In the genomic region with DNA sequence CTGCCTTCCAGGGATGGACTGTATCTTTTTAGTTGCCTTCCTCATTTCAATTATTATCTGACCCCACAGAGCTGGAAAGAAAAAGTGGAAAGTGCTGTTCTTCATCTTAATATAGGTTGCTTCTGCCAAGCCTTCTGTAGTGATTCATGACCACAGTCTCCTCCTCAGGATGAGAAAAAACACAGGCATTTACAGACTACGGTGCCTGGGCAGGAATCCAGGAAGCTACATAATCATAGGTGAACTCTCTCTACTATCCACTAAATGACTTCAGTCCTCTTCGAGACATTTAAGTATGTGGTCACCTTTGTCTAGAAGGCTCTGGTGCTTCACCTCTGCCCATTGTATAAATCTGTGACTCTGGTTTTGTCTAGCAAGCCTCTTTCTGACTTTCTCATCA, we compare ENCODE assay signal across 31 mouse cellular contexts.
"Had no signal": no experiment of that assay in that cellular context is flagged by ENCODE, and none has a peak within 500 bp of the region (broad histone marks: within the 10 kb centered on the region; RNA-seq: fewer than 3 reads in every experiment).

No protein-coding gene starts in this region.

- H3K9me3 ChIP-seq: limb, embryonic 10.5 days; limb, embryonic 12.5 days; limb, embryonic 13.5 days; limb, embryonic 15.5 days; liver, embryonic 12.5 days; liver, embryonic 13.5 days; liver, embryonic 15.5 days; lung, embryonic 15.5 days; megakaryocyte, embryonic 14.5 days; midbrain, embryonic 10.5 days; midbrain, embryonic 12.5 days; midbrain, embryonic 13.5 days; midbrain, embryonic 15.5 days had no signal

- DNase-seq: liver; liver, embryonic 13.5 days; liver, postnatal 0 days; lung, adult 18-20 months; lung, adult 2 months; lung, embryonic 14.5 days; lung, postnatal 10 days; lung, postnatal 14 days; lung, postnatal 36 days; lung, postnatal 4 days; midbrain, embryonic 14.5 days had no signal

- H3K9ac ChIP-seq: limb, embryonic 12.5 days; limb, embryonic 13.5 days; limb, embryonic 15.5 days; liver, embryonic 12.5 days; liver, embryonic 13.5 days; liver, embryonic 14.5 days; liver, embryonic 15.5 days; liver, postnatal 0 days; lung, embryonic 14.5 days; lung, embryonic 15.5 days; midbrain, embryonic 12.5 days; midbrain, embryonic 13.5 days; midbrain, embryonic 15.5 days had no signal

- H3K36me3 ChIP-seq: limb, embryonic 10.5 days; limb, embryonic 12.5 days; limb, embryonic 13.5 days; limb, embryonic 15.5 days; liver, embryonic 12.5 days; liver, embryonic 13.5 days; liver, embryonic 15.5 days; lung, embryonic 15.5 days; midbrain, embryonic 10.5 days; midbrain, embryonic 12.5 days; midbrain, embryonic 13.5 days; midbrain, embryonic 15.5 days had no signal

- H3K27me3 ChIP-seq: limb, embryonic 12.5 days; limb, embryonic 13.5 days; limb, embryonic 15.5 days; liver, embryonic 12.5 days; liver, embryonic 13.5 days; liver, embryonic 15.5 days; lung, embryonic 15.5 days; megakaryocyte, embryonic 14.5 days; midbrain, embryonic 12.5 days; midbrain, embryonic 13.5 days; midbrain, embryonic 15.5 days had no signal

- H3K4me1 ChIP-seq: limb, embryonic 10.5 days; limb, embryonic 12.5 days; limb, embryonic 13.5 days; limb, embryonic 15.5 days; liver, embryonic 12.5 days; liver, embryonic 13.5 days; liver, embryonic 15.5 days; lung, embryonic 15.5 days; megakaryocyte, embryonic 14.5 days; midbrain, embryonic 10.5 days; midbrain, embryonic 12.5 days; midbrain, embryonic 13.5 days; midbrain, embryonic 15.5 days had no signal

- H3K4me2 ChIP-seq: limb, embryonic 12.5 days; limb, embryonic 13.5 days; limb, embryonic 15.5 days; liver, embryonic 11.5 days; liver, embryonic 12.5 days; liver, embryonic 13.5 days; liver, embryonic 15.5 days; lung, embryonic 14.5 days; lung, embryonic 15.5 days; midbrain, embryonic 11.5 days; midbrain, embryonic 12.5 days; midbrain, embryonic 13.5 days; midbrain, embryonic 15.5 days had no signal

- H3K27ac ChIP-seq: left cerebral cortex, adult 2 months; limb, embryonic 10.5 days; limb, embryonic 12.5 days; limb, embryonic 13.5 days; limb, embryonic 15.5 days; liver, embryonic 12.5 days; liver, embryonic 13.5 days; liver, embryonic 14.5 days; liver, embryonic 15.5 days; lung, embryonic 15.5 days; macrophage; midbrain, embryonic 10.5 days; midbrain, embryonic 12.5 days; midbrain, embryonic 13.5 days; midbrain, embryonic 15.5 days had no signal

- H3K4me3 ChIP-seq: left cerebral cortex, adult 2 months; limb, embryonic 10.5 days; limb, embryonic 12.5 days; limb, embryonic 13.5 days; limb, embryonic 15.5 days; liver, embryonic 12.5 days; liver, embryonic 13.5 days; liver, embryonic 15.5 days; lung, embryonic 15.5 days; megakaryocyte, embryonic 14.5 days; midbrain, embryonic 10.5 days; midbrain, embryonic 12.5 days; midbrain, embryonic 13.5 days; midbrain, embryonic 15.5 days; myocyte had no signal

- ATAC-seq: liver, embryonic 12.5 days; liver, postnatal 0 days; lung, postnatal 0 days; midbrain, embryonic 13.5 days; midbrain, embryonic 15.5 days; midbrain, embryonic 16.5 days had no signal
